Mouse (Mus musculus): ENCODE results near the gene Gm10100.
A peak's percentile ranks its signal among the peaks of the same experiment; 100 is the strongest.
"Not testable (repeated sequence)": the region's sequence is repeated elsewhere in the genome, so short reads cannot be mapped to it uniquely, and the experiment has no call there.

Gm10100 gene

DNA sequence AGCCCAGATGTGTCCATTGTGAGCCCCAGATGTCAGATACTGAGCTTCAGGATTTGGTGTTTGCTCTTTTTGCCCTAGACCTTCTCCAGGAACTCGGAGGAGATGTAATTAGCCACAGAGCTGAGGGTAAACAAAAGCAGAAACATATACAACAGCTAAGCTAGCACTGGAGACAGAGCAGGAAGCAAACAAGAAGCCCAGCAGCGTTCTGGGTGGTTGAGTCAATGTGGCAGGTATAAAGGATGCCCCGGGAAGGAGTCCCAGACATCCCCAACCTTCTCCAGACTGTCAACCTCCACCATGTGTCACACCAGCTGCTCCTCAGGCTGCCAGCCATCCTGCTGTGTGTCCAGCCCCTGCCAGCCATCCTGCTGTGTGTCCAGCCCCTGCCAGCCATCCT lies at the start of gene Gm10100:
Gene Gm10100 (plus strand): TSS at position 301 of the 400 bp plus-strand sequence.
- no peak for DNase-seq

- peak; percentile 54 to 57 for DNase-seq
Measured at GRCm38 (mm10) chr10:77677562-77677961, 48.7 kb upstream of the Gm10100 start.

GRCm38 (mm10) chr10:77682994-77683393 lies 43.3 kb upstream of the Gm10100 start:
- no peak for DNase-seq

GRCm38 (mm10) chr10:77684181-77684580 lies 42.1 kb upstream of the Gm10100 start:
- DNase-seq, result no peak

DNA sequence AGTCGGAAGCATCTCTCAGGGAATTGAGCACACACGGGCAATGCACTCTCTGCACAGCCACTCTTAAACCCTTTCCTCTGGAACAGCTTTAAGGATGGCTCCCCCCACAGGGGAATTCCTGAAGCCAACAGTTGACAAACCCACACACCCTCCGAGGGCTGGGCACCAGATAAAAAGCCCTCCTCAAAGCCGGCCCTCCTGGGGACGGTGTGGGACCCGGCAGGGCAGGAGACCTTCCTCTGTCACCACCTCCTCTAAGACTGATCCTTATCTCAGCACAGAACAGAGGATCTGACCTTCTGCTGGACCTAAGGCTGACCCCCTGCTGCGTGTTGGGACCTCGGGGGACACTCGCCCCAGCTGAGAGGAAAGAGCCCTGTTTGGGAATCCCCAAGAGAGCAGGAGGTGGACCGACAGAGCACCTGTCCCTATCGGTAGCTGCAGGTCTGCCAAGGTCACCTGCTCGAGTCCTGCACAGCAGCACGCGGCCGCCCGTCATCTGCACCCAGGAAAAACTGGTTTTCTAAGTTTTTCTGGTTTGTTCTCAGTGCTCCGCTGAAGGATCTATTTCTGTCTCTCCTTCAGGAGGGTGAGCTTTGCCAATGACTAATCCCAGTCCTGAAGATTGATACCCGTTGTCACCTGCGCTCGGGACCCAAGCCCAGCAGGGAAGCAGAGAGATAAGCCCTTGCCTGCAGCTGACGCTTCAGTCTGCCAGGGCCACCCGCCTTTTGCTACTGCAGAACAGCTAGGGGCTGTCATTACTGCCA lies 40.2 kb upstream of the Gm10100 start, which contains the start of gene Tspear:
Gene Tspear (plus strand): TSS at position 675 of the 770 bp plus-strand sequence.
- DNase-seq, result no peak

DNA sequence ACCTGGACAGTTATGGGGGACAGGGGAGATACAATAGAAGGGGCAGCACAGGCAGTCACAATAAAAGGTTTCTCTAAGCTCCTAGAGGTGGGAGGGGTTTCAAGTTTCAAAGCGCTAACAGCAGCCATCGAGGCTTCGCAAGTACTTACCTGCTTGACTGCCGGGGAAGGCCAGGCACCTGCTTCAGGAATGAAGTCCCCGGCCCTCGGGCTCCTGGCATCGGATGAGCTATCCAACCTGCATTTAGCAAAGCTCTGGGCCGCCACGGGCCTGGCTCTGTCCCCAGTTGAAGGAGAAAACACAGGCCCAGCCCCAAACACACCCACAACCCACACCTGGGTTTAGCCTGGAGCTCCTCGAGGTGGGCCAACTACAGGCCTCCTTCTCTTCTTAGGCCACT lies 39.3 kb upstream of the Gm10100 start:
- no peak for DNase-seq

DNA sequence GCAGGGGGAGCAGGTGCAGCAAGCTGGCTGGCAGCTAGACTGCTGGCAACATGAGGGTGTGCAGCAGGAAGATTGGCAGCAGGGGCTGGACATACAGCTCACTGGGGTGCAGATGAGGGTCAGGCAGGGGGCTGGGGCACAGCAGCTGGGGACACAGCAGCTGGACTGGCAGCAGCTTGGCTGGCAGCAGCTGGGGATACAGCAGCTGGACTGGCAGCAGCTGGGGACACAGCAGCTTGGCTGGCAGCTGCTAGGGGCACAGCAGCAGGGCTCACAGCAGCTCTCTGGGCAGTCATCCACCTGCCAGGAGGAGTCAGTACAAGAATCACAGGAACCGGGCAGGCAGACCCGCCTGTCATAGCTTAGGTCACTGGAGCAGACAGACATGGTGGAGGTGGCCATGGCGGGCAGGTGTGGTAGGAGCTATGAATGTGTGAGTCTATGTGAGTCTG lies 35.9 kb upstream of the Gm10100 start, which contains the start of gene Gm19402:
Gene Gm19402 (minus strand): TSS at position 402 of the 452 bp plus-strand sequence.
- DNase-seq, result not testable (repeated sequence)

DNA sequence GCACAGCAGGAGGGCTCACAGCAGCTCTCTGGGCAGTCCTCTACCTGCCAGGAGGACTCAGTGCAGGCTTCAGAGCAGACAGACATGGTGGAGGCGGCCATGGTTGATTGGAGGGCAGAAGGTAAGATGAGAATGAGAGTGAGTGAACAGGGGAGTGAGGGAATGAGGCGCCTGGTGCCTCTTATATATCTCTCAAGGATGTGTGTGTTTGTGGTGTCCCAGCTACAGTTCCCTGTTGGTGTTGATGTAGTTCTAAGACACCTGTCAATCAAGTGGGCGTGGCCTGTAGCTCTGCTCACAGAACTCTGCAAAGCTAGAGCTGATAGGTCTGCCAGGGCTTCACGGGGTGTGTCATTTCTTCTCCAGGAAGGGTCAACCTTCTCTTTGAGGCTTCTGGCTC lies 29.2 kb upstream of the Gm10100 start, which contains the start of gene Gm9508:
Gene Gm9508 (minus strand): TSS at position 101 of the 400 bp plus-strand sequence.
- no peak for DNase-seq

DNA sequence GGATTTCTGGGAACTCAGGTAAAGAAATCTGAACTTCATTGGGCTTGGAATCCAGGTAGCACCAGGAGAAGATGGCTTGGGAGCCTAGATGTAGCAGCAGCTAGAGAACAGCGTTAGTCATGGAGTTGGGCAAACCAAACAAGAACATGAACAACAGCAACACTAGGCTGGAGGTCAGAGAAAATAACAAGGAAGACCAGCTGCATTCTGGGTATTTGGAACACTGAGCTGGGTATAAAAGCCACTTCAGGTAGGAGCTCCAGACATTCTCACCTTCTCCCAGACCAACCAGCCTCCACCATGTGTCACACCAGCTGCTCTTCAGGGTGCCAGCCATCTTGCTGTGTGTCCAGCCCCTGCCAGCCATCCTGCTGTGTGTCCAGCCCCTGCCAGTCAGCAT lies 20.0 kb upstream of the Gm10100 start, which contains the start of gene Gm10272:
Gene Gm10272 (plus strand): TSS at position 301 of the 400 bp plus-strand sequence.
- no peak for DNase-seq

- DNase-seq, result no peak
Measured at GRCm38 (mm10) chr10:77709831-77710230, 16.5 kb upstream of the Gm10100 start.

GRCm38 (mm10) chr10:77711157-77711556 lies 15.1 kb upstream of the Gm10100 start, which contains the start of gene Gm10024:
Gene Gm10024 (plus strand): TSS chr10:77711457.
- not testable (repeated sequence) for DNase-seq

DNA sequence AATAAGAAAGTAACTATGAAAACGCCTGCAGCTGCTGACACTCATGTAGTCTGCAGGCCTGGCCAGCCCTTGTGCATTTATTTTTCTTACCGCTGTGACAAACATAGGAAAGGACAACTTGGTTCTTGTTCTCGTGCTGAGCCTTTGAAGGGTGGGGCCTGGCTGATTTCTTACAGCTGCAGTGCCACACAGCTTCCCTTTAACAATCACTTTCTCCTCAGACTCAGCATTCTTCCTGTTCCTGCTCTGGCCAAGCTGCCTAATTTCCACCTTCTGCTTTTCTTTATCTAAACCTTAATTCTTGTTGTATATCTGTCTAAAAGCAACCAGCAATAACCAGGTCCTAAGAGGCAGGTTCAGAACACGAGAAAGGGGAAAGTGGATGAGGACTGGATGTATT lies 12.6 kb upstream of the Gm10100 start:
- no peak for DNase-seq

GRCm38 (mm10) chr10:77715507-77715906 lies 10.8 kb upstream of the Gm10100 start, which contains the start of gene Gm10142:
Gene Gm10142 (plus strand): TSS chr10:77715807.
- no peak for DNase-seq

DNA sequence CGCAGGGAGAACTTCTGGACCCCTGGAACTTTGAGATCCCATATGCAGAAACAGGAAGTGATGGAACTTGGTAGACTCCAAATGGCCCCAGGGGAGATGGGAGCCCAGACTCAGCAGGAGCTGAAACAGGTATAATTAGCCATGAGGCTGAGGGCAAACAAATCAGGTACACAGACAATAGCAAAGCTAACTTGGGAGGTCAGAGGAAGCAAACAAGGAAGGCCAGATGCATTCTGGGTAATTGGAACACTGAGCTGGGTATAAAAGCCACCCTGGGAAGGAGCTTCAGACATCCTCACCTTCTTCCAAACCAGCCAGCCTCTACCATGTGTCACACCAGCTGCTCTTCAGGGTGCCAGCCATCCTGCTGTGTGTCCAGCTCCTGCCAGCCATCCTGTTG lies 6.0 kb upstream of the Gm10100 start, which contains the start of gene Krtap12-1:
Gene Krtap12-1 (plus strand): TSS at position 301 of the 400 bp plus-strand sequence.
- not testable (repeated sequence) for DNase-seq

DNA sequence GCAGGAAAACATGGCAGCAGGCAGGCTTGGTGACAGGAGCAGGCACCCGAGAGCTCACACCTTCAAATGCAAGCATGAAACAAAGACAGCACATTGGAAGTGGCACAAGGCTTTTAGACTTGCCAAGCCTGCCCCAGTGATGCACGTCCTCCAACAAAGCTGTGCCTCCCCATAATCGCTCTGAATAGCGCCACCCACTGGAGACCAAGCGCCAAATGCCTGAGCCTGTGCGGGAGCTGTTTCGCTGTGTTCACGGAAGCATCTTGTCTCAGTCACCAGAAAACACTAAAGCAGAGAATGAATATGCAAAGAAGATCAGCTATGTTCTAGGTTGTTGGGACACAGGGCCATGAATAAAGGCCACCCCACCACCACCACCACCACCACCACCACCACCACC lies 1.4 kb upstream of the Gm10100 start:
- DNase-seq, result no peak

- no peak for DNase-seq
Measured at GRCm38 (mm10) chr10:77728280-77728679, 2.0 kb downstream of the Gm10100 start.

DNA sequence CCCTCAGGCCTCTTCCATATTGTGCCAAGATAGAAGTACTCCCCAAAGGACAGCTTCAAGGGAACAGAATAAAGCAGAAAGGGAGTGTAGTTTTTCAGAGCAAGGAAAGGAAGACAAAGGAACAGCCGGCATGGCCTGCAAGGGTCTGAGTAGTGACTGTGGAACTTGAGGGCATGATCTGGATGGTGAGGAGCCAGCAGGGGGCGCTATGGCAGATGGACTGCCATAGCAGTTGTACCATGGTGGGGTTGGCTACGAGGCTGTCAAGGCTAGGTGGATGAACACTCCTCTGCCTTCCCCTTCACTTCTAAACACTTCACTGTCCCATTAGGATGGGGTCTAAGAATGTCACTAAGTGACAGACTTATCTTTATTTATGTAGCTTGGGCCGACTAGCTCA lies 3.0 kb downstream of the Gm10100 start:
- peak; percentile 35 to 40 for DNase-seq

DNA sequence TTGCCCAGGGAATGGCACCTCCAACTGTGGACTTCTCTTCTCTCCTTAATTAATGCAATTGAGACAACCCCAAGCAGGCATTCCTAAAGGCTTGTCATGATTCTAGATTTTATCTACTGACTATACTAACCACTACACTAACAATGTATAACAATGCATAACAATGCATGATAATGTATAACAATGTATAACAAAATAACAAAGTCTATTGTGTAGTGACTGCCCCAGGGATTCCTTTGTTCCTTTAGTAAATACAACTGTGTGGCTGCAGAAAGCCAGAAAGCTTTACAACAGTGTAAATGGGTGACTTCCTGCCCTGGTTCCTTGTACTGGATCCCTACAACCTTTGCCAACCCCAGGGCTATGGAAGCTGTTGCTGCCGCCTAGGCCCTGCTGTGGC lies 9.6 kb downstream of the Gm10100 start:
- no peak for DNase-seq

- DNase-seq, result no peak
Measured at GRCm38 (mm10) chr10:77738929-77739328, 12.6 kb downstream of the Gm10100 start.

- not testable (repeated sequence) for DNase-seq
Measured at GRCm38 (mm10) chr10:77741924-77742688, 15.8 kb downstream of the Gm10100 start, which contains the start of gene Gm18596. Gene Gm18596 (minus strand): TSS chr10:77742638.

DNA sequence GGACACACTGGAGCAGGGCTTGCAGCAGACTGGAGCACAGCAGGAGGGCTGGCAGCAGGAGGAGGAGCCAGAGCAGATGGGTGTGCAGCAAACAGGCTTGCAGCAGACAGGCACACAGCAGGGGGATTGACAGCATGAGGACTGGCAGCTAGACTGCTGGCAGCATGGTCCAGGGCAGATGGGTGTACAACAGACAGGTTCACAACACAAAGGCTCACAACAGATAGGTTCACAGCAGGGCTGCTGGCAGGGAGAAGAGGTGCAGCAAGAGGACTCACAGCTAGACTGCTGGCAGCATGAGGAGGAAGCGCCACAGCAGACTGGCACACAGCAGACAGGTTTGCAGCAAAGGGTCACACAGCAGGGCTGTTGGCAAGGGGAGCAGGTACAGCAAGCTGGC lies 24.4 kb downstream of the Gm10100 start:
- DNase-seq, result not testable (repeated sequence)

DNA sequence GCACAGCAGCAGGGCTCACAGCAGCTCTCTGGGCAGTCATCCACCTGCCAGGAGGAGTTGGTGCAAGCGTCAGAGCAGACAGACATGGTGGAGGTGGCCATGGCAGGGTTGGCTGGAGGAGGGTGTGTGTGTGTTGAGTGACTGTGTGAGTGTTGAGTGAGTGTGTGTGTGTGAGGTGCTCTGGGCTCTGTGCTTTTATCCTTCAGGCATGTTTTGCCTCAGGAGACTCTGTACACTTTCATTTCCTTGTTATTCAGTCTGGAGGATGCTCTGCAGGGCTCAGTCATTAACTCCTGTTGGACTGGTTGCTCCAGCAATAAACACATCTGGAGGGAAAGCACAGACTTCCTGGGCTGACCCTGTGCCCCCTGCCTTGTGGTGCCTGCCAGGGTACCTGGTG lies 25.0 kb downstream of the Gm10100 start, which contains the start of gene Gm9736:
Gene Gm9736 (minus strand): TSS at position 101 of the 400 bp plus-strand sequence.
- not testable (repeated sequence) for DNase-seq

GRCm38 (mm10) chr10:77752312-77752711 lies 26.0 kb downstream of the Gm10100 start:
- DNase-seq, result not testable (repeated sequence)
